Mouse (Mus musculus): ENCODE results near the gene Arhgef16.

Arhgef16 gene
- long read RNA-seq, experiment 1, result 0 reads
- long read RNA-seq, experiment 2, partial matches to known transcripts, result 0 of 1 reads
- long read RNA-seq, experiment 2, other reads (novel, unspliced or antisense), result 1 of 1 reads

GRCm38 (mm10) chr4:154301466-154301881 is at the start of gene Arhgef16:
Gene Arhgef16 (minus strand): TSS chr4:154301676.
- intact Hi-C loops (cut with DNase I), result loop anchor here (5.0 kb wide), 1 partner anchor 134 kb away; no protein-coding TSS in a partner anchor

GRCm38 (mm10) chr4:154348197-154348786 is 46.8 kb upstream of the Arhgef16 start:
- intact Hi-C loops (cut with DNase I), result no loop called here

GRCm38 (mm10) chr4:154346731-154347522 is 45.5 kb upstream of the Arhgef16 start:
- intact Hi-C loops (cut with DNase I), result no loop called here

GRCm38 (mm10) chr4:154336650-154337049 is 35.2 kb upstream of the Arhgef16 start:
- intact Hi-C loops (cut with DNase I), result no loop called here

GRCm38 (mm10) chr4:154335761-154336160 is 34.3 kb upstream of the Arhgef16 start, which contains the start of gene B230104I21Rik:
Gene B230104I21Rik (plus strand): TSS chr4:154336127.
- intact Hi-C loops (cut with DNase I), result no loop called here

GRCm38 (mm10) chr4:154334699-154335402 is 33.4 kb upstream of the Arhgef16 start:
- intact Hi-C loops (cut with DNase I), result no loop called here

- intact Hi-C loops (cut with DNase I), result no loop called here
Measured at GRCm38 (mm10) chr4:154333300-154333699, 31.8 kb upstream of the Arhgef16 start.

- intact Hi-C loops (cut with DNase I), result no loop called here
Measured at GRCm38 (mm10) chr4:154331271-154331670, 29.8 kb upstream of the Arhgef16 start.

GRCm38 (mm10) chr4:154330001-154330400 is 28.5 kb upstream of the Arhgef16 start:
- intact Hi-C loops (cut with DNase I), result no loop called here

- intact Hi-C loops (cut with DNase I), result loop anchor here (2.0 to 10.0 kb wide), 3 partner anchors 63 to 496 kb away; no protein-coding TSS in a partner anchor
Measured at GRCm38 (mm10) chr4:154328836-154329235, 27.4 kb upstream of the Arhgef16 start.

- intact Hi-C loops (cut with DNase I), result loop anchor here (2.0 to 10.0 kb wide), 3 partner anchors 64 to 496 kb away; no protein-coding TSS in a partner anchor
Measured at GRCm38 (mm10) chr4:154328431-154328830, 27.0 kb upstream of the Arhgef16 start.

GRCm38 (mm10) chr4:154325410-154325809 is 23.9 kb upstream of the Arhgef16 start:
- intact Hi-C loops (cut with DNase I), result loop anchor here (5.0 to 10.0 kb wide), 2 partner anchors 67 to 499 kb away; no protein-coding TSS in a partner anchor

- intact Hi-C loops (cut with DNase I), result no loop called here
Measured at GRCm38 (mm10) chr4:154313622-154313967, 12.1 kb upstream of the Arhgef16 start.

- intact Hi-C loops (cut with DNase I), result no loop called here
Measured at GRCm38 (mm10) chr4:154312935-154313621, 11.6 kb upstream of the Arhgef16 start.

GRCm38 (mm10) chr4:154312143-154312812 is 10.8 kb upstream of the Arhgef16 start:
- intact Hi-C loops (cut with DNase I), result no loop called here

GRCm38 (mm10) chr4:154310576-154311262 is 9.2 kb upstream of the Arhgef16 start:
- intact Hi-C loops (cut with DNase I), result no loop called here

- intact Hi-C loops (cut with DNase I), result no loop called here
Measured at GRCm38 (mm10) chr4:154309131-154309530, 7.7 kb upstream of the Arhgef16 start.

- intact Hi-C loops (cut with DNase I), result loop anchor here (5.0 kb wide), 1 partner anchor 132 kb away; no protein-coding TSS in a partner anchor
Measured at GRCm38 (mm10) chr4:154299541-154300271, 1.8 kb downstream of the Arhgef16 start.

- intact Hi-C loops (cut with DNase I), result no loop called here
Measured at GRCm38 (mm10) chr4:154297761-154298160, 3.7 kb downstream of the Arhgef16 start.

Data from adrenal gland (tissue).